Mouse (Mus musculus) neural tube, embryonic 13.5 days (tissue): Measurements from ENCODE around the gene Ubr1. TPM values are rescaled to one million over a fixed set of nuclear protein-coding genes. Genes with fewer than 3 reads are reported as not detected.

ENCODE experiments used
- ATAC-seq: fragments of 200-750 bp; cut with Nextera tagmentation; 2 replicates; pipeline ENCODE4 v1.8.0; 2017; ENCODE audit warnings: low read depth, mild to moderate bottlenecking, moderate TSS enrichment, moderate library complexity
- H3K27ac ChIP-seq: fragments of 300-500 bp; sonication (generic); replicated peaks from 2 replicates; pipeline ENCODE4 v1.5.1; 2015; ENCODE audit warnings: moderate library complexity, mild to moderate bottlenecking, inconsistent platforms
- H3K27me3 ChIP-seq: fragments of 300-500 bp; sonication (generic); 2 replicates; pipeline ENCODE4 v1.6.1; 2015; ENCODE audit warnings: mild to moderate bottlenecking, inconsistent platforms
- H3K36me3 ChIP-seq: fragments of 300-500 bp; sonication (generic); 2 replicates; pipeline ENCODE4 v1.6.1; 2015; ENCODE audit warnings: mild to moderate bottlenecking, inconsistent platforms
- H3K4me1 ChIP-seq: fragments of 300-500 bp; sonication (generic); replicated peaks from 2 replicates; pipeline ENCODE4 v1.6.1; 2015; ENCODE audit warnings: inconsistent platforms
- H3K4me2 ChIP-seq: fragments of 300-500 bp; sonication (generic); 2 replicates; pipeline ENCODE4 v1.6.1; 2015; ENCODE audit warnings: inconsistent platforms, mild to moderate bottlenecking, moderate library complexity
- H3K4me3 ChIP-seq: fragments of 300-500 bp; sonication (generic); 2 replicates; pipeline ENCODE4 v1.5.1; 2015; ENCODE audit warnings: mild to moderate bottlenecking, inconsistent platforms
- H3K9ac ChIP-seq: fragments of 300-500 bp; sonication (generic); 2 replicates; pipeline ENCODE4 v1.6.1; 2015; ENCODE audit warnings: moderate library complexity, mild to moderate bottlenecking, inconsistent platforms
- H3K9me3 ChIP-seq: fragments of 300-500 bp; sonication (generic); 2 replicates; pipeline ENCODE4 v1.6.1; 2016; ENCODE audit warnings: inconsistent platforms
- WGBS: fragments of 180-500 bp; shearing (Covaris S2); methylation state at CpG from one replicate; pipeline ENCODE4 v1.1.7; 2015; 5-methylcytosine and 5-hydroxymethylcytosine counted together
- polyA plus RNA-seq: library from polyadenylated mRNA; unstranded; fragments of >200 nt; fragmentation: Nextera tagmentation; extraction: Ambion mirVana; gene quantifications from 2 replicates; pipeline ENCODE4 v1.2.1, GENCODE M21; 2015

The Ubr1 gene
- 32.6 and 33.6 TPM in 2 replicates for polyA plus RNA-seq

DNA sequence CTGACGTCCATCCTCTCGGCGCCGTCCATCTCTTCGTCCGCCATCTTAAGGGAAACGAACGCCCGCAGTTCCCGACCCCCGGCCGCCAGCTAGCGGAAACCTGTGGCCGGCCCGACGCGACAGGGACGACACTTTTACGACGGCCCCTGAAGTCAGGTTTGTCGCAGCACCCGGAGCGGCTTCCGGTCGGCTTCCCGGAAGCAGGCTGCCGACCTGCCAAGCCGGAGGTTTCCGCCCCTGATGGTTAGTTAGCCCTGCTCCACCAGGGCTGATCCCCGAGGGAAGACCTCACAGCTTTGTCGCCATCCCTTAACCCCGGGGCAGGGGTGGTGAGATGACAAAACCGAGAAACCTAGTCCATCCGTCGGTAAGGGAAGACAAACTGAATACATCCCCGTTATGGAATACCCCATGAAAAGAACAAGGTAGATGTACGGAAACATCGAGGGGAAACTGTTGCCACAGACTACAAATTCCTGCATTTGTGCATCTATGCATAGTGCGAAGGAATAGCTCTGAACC, at the start of gene Ubr1:
Gene Ubr1 (minus strand): TSS at position 157 of the 522 bp plus-strand sequence.
- Histone ChIP-seq H3K36me3 (0 out of 2 replicates have a peak, but pooled peaks cover 8% of the 10 kb centered on the region), H3K4me2 (peak within 1 kb of the TSS; percentile 88), H3K4me1 (peaks cover 33% of the 10 kb centered on the region), H3K9ac (peak within 1 kb of the TSS; percentile 87), H3K27ac (peak within 1 kb of the TSS; percentile 91), H3K9me3 (no peaks in the 10 kb centered on the region), H3K27me3 (no peaks in the 10 kb centered on the region), H3K4me3 (peak within 1 kb of the TSS; percentile 87)
- under 1% methylated on average over 39 of the region's 39 CpGs for WGBS
- ATAC-seq = peak; percentile 88

DNA sequence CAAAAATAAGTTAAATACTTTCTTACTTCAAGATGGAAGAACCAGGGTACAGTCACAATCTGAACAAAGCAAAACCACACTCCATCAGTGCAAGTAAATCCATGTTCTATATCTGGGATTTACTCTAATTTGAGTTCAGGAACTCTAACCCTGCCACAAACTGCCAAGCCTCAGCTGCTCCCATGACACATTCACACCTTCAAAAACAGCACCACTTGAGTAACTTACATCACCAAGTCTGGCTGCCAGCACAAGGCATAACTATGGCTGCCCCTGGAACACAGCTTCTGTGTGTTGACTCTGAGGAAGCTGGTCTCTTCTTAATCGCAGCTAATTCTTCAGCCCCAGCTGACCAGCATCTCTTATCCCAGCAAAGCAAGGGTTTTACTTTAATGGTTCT, 46.6 kb upstream of the Ubr1 start:
- no peak overlapping the region for H3K9ac ChIP-seq
- WGBS = 87% methylated on average over 1 of the region's 1 CpGs
- H3K36me3 ChIP-seq = peaks cover 51% of the 10 kb centered on the region
- ATAC-seq = no peak
- H3K9me3 ChIP-seq = peaks cover 5% of the 10 kb centered on the region; the same call in 1 of the 2 replicates
- H3K27ac ChIP-seq = no peak overlapping the region
- H3K4me2 ChIP-seq = no peak overlapping the region
- H3K27me3 ChIP-seq = no peaks in the 10 kb centered on the region
- H3K4me1 ChIP-seq = no peaks in the 10 kb centered on the region
- no peak overlapping the region for H3K4me3 ChIP-seq

DNA sequence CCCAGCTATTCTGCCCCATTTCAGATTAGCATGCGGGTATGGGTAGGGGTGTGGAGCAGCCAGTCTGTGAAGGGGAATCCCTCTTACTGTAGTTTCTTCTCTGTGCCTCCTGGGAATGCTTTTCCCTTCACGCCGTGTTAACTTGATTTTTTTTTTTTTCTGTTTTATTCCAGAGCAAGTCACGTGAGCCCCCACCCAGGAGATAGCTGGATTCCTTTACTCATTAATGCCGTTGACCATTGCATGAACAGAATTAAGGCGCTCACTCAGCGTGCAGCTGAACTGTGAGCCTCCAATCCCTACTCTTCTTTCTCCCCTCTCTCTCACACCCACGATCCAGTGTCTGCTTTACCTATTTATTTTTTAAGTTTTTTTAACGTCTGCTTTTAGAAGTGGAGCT, 45.7 kb upstream of the Ubr1 start:
- H3K4me2 ChIP-seq = no peak overlapping the region
- peaks cover 60% of the 10 kb centered on the region for H3K36me3 ChIP-seq
- H3K27ac ChIP-seq = no peak overlapping the region
- no peak for ATAC-seq
- H3K4me1 ChIP-seq = no peaks in the 10 kb centered on the region
- H3K27me3 ChIP-seq = no peaks in the 10 kb centered on the region
- peaks cover 5% of the 10 kb centered on the region; the same call in 1 of the 2 replicates for H3K9me3 ChIP-seq
- no peak overlapping the region for H3K4me3 ChIP-seq
- no peak overlapping the region for H3K9ac ChIP-seq
- WGBS = 86% methylated on average over 9 of the region's 9 CpGs

DNA sequence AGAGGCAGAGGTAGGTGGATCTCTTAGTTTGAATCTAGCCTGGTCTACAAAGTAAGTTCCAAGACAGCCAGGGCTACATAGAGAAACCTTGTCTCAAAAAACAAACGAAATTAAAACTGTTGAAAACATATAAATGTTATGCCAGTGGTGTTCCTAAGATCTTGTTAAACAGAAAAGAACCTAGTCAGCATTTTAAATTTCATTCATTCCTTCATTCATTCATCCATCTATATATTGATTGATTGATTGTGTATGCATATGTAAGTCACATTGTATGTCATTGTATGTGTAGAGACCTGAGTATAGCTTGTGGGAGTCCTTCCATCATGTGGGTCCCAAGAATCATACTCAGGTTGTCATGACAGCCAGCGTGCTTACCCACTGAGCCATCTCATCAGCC, 45.0 kb upstream of the Ubr1 start:
- no peaks in the 10 kb centered on the region for H3K4me1 ChIP-seq
- no peak overlapping the region for H3K4me3 ChIP-seq
- peaks cover 66% of the 10 kb centered on the region for H3K36me3 ChIP-seq
- no peaks in the 10 kb centered on the region for H3K27me3 ChIP-seq
- H3K9me3 ChIP-seq = peaks cover 5% of the 10 kb centered on the region; the same call in 1 of the 2 replicates
- ATAC-seq = no peak
- WGBS = 91% methylated on average over 2 of the region's 2 CpGs
- no peak overlapping the region for H3K27ac ChIP-seq
- no peak overlapping the region for H3K9ac ChIP-seq
- no peak overlapping the region for H3K4me2 ChIP-seq

DNA sequence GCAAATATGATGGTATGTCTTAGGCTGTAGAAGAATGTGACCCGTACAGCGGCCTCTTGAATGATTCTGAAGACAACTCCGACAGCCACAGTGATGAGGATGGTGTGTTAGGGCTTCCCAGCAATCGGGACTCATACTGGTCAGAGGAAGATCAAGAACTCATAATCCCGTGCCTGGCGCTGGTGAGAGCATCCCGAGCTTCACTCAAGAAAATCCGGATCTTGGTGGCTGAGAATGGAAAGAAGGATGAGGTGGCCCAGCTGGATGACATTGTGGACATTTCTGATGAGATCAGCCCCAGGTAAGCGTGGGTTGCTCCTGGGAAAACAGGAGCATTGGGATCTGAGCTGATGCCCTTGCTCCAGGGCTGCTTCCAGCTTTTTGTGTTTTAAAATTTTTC, 42.2 kb upstream of the Ubr1 start:
- Histone ChIP-seq H3K4me1 (peaks cover 14% of the 10 kb centered on the region), H3K9me3 (peaks cover 3% of the 10 kb centered on the region; the same call in 1 of the 2 replicates), H3K9ac (no peak overlapping the region), H3K4me3 (no peak overlapping the region), H3K4me2 (no peak overlapping the region), H3K27ac (no peak overlapping the region), H3K27me3 (no peaks in the 10 kb centered on the region), H3K36me3 (peaks cover 67% of the 10 kb centered on the region)
- ATAC-seq = no peak
- 91% methylated on average over 9 of the region's 9 CpGs for WGBS

DNA sequence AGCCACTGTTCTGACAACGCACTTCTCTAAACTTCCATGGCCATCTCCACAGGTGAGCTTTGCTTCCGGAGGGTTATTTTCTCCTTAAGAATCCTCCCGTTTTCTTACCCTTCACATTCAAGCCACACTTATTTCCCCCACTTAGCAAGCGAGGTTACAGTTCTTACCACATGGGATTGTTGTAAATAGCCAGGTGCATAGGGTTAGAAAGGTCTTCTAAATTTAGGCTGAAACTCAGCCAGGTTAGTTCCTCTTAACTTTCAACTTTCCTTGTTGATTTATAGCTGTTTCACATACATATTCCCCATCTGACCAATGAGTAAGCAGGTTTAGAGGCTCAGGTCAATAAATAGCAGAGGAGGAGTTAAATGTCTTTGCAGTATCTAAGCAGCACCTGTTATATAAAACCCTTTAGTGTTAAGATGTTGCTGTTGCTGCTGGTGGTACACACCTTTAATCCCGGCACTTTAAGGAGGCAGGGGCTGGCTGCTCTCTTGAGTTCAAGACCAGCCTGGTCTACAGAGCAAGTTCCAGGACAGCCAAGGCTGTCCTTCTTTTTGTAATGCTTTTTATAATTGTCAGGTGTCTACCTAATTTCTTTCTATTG, 38.7 kb upstream of the Ubr1 start:
- Histone ChIP-seq H3K36me3 (peaks cover 36% of the 10 kb centered on the region), H3K27me3 (no peaks in the 10 kb centered on the region), H3K4me3 (peak overlapping the region; percentile 71), H3K4me2 (peak overlapping the region; percentile 90), H3K9me3 (no peaks in the 10 kb centered on the region), H3K9ac (peak overlapping the region; percentile 78), H3K27ac (no peak overlapping the region), H3K4me1 (peaks cover 14% of the 10 kb centered on the region)
- 26% methylated on average over 5 of the region's 5 CpGs for WGBS
- ATAC-seq = no peak

DNA sequence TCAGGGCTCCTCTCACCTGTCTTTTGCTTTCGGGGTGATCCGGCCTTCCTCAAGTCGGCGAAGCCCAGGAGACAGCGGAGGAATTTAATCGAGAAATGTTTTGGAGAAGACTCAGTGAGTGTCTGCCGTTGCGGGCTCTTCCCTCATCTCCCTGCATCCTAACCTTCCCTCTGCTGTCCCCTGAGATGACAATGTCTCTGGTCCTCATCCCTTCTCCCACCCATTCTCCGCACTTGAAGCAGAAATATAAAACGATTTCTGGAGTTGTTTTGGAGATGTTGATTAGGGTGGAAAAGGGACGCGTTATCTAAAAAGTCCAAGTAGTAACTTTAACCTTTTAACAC, 38.1 kb upstream of the Ubr1 start:
- 1% methylated on average over 12 of the region's 12 CpGs for WGBS
- H3K4me2 ChIP-seq = peak overlapping the region; percentile 90
- H3K4me3 ChIP-seq = peak overlapping the region; percentile 71
- peak overlapping the region; percentile 78 for H3K9ac ChIP-seq
- peaks cover 14% of the 10 kb centered on the region for H3K4me1 ChIP-seq
- H3K36me3 ChIP-seq = peaks cover 32% of the 10 kb centered on the region
- no peaks in the 10 kb centered on the region for H3K9me3 ChIP-seq
- peak overlapping the region; percentile 39; the same call in 1 of the 2 replicates for H3K27ac ChIP-seq
- H3K27me3 ChIP-seq = no peaks in the 10 kb centered on the region
- peak; percentile 49 for ATAC-seq

DNA sequence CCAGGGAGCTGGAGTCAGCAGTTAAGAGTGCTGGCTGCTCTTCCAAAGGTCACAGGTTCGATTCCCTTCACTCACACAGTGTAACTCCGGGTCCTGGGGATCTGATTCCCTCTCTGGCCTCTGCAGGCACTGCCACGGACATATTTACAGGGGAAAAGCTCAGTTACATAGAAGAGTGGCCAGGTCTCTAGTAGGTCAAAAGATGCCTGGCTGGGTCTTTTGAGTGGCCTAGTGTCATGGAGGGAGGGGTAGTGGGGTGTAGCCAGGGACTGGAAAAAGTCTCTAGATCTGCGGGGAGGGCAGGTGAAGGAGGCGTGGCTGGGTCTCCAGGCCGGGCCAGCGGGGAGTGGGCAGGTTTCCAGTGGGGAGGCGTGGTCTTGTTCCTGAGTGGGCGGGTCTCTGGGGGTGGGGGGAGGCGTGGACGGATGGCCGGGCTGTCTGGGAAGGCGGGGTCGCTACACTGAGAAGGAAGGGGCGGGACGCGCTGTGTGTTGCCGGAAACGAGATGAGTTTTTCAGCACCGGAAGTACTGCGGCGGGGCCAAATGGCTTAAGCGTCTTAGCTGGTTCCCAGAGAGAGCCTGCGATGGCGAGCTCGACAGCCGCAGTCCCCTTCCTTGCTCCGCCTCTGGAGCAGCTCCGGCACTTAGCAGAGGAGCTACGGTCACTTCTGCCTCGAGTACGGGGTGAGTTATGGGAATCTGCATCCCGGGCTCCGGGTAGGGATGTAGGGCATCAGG, 37.6 kb upstream of the Ubr1 start, which contains the start of gene Ccndbp1:
Gene Ccndbp1 (plus strand): TSS at position 479 of the 739 bp plus-strand sequence.
- Histone ChIP-seq H3K27me3 (no peaks in the 10 kb centered on the region), H3K4me3 (peak within 1 kb of the TSS; percentile 71), H3K9ac (peak within 1 kb of the TSS; percentile 78), H3K9me3 (no peaks in the 10 kb centered on the region), H3K27ac (peak within 1 kb of the TSS; percentile 57), H3K36me3 (peaks cover 29% of the 10 kb centered on the region), H3K4me1 (peaks cover 14% of the 10 kb centered on the region), H3K4me2 (peak within 1 kb of the TSS; percentile 90)
- 2% methylated on average over 34 of the region's 34 CpGs for WGBS
- ATAC-seq = peak; percentile 98

DNA sequence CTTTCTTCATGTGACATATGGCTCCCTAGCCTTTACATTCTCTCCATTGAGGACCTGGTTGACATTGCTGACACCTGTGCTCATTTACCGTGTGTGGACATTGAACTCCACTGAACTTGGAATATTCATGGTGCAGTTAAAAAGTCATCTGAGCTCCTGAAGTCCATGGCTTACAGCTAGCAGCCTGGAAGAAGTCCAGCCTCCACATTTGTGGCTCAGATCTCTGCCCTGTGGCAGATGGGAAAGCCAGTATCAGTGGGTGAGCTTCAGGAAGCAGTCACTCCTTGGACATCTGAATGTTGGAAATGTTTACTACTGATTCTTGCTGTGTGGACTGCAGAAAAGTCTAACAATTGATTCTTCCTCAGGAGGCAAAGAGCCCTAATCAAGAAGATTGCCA, 36.5 kb upstream of the Ubr1 start:
- no peak for ATAC-seq
- Histone ChIP-seq H3K4me3 (no peak overlapping the region), H3K4me2 (no peak overlapping the region), H3K4me1 (peaks cover 14% of the 10 kb centered on the region), H3K27ac (no peak overlapping the region), H3K9ac (no peak overlapping the region), H3K9me3 (no peaks in the 10 kb centered on the region), H3K36me3 (peaks cover 18% of the 10 kb centered on the region), H3K27me3 (no peaks in the 10 kb centered on the region)
- 92% methylated on average over 1 of the region's 1 CpGs for WGBS

DNA sequence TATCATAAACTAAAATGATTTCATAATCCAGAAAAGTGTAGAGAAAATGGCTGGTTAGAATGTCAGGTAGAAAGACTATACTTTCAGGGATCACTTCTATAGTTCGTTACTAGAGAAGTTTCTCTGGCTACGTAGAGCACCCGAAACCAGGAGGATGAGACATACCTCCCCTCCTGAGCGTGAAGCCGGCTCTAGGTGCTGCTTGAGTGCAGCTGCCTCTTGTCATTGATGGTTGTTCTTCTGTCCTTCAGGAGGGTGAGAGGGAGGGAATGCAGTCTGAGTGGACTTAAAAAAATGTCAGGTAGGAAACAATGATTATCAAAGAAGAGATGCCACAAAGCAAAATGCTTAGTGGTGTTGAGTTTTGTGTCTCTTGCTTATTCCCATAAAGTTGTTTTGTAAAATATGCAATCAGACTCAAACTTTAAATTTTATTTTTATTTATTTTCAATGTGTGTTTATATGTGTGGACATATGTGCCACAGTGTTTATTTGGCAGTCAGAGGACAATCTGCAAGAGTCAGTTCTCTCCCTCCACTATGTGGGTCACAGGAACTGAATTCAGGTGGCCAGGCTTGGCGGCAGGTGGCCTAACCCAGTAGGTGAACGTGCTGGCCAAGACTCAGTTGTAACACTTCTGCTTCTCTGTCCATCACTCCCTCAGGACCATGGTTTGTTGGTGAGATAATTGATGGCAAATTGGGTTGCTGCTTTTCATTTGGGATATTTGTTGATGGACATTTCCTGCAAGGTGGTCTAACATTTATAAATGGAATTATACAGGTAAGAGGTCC, 33.7 kb upstream of the Ubr1 start:
- Histone ChIP-seq H3K36me3 (0 out of 2 replicates have a peak, but pooled peaks cover 5% of the 10 kb centered on the region), H3K4me2 (no peak overlapping the region), H3K27me3 (no peaks in the 10 kb centered on the region), H3K27ac (no peak overlapping the region), H3K9me3 (no peaks in the 10 kb centered on the region), H3K4me3 (no peak overlapping the region), H3K4me1 (peaks cover 9% of the 10 kb centered on the region), H3K9ac (no peak overlapping the region)
- WGBS = 86% methylated on average over 7 of the region's 7 CpGs
- ATAC-seq = no peak

DNA sequence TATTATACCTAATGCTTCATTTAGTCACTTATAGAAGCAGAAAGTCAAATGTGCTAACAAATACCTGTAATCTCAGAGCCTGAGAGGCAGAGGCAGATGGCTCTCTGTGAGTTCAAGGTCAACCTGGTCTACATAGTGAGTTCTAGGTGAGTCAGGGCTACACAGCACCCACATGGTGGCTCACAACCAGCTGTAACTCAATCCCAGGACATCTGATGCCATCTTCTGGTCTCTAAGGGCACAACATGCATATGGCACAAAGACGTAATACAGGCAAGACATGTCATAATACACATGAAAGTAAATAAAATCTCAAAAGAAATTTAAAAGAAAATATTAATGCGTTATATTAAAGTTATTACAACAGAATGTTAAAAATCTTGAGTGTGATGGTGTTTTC, 33.1 kb upstream of the Ubr1 start:
- Histone ChIP-seq H3K36me3 (0 out of 2 replicates have a peak, but pooled peaks cover 5% of the 10 kb centered on the region), H3K4me1 (0 out of 2 replicates have a peak, but pooled peaks cover 3% of the 10 kb centered on the region), H3K27me3 (no peaks in the 10 kb centered on the region), H3K27ac (no peak overlapping the region), H3K9ac (no peak overlapping the region), H3K4me2 (no peak overlapping the region), H3K4me3 (no peak overlapping the region), H3K9me3 (no peaks in the 10 kb centered on the region)
- no peak for ATAC-seq
- WGBS = 80% methylated on average over 2 of the region's 2 CpGs

DNA sequence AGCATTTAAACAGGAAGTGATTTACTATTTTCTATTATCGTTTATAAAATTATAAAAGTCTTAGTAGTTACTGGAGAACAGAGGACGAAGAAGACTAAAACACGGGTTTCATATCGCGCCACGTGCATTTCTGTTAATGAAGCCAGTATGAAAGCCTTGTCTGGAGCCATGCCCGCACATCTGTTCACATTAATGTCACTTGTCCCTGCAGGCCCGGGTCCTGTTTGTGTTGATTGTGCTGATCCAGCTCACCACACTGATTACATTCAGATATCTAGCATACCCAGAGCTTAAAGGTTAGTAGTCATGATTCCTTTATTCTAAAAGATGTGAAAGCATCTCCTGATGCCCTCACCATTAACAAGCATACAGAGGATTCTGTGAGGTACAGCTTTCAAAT, 28.3 kb upstream of the Ubr1 start:
- H3K27me3 ChIP-seq = no peaks in the 10 kb centered on the region
- H3K9me3 ChIP-seq = no peaks in the 10 kb centered on the region
- no peak overlapping the region for H3K9ac ChIP-seq
- WGBS = 88% methylated on average over 8 of the region's 8 CpGs
- no peaks in the 10 kb centered on the region for H3K4me1 ChIP-seq
- no peak overlapping the region for H3K4me2 ChIP-seq
- H3K36me3 ChIP-seq = 0 out of 2 replicates have a peak, but pooled peaks cover 5% of the 10 kb centered on the region
- H3K27ac ChIP-seq = no peak overlapping the region
- no peak overlapping the region for H3K4me3 ChIP-seq
- no peak for ATAC-seq
